Mouse (Mus musculus) urinary bladder, postnatal 10 days (tissue): Measurements from ENCODE around the gene Mri1.
"Not testable (repeated sequence)": the region's sequence is repeated elsewhere in the genome, so short reads cannot be mapped to it uniquely, and the experiment has no call there.

Source experiments
- DNase-seq: peaks from one replicate; pipeline ENCODE4 v3.0.0; 2022; ENCODE audit warnings: low spot score

The Mri1 gene

DNA sequence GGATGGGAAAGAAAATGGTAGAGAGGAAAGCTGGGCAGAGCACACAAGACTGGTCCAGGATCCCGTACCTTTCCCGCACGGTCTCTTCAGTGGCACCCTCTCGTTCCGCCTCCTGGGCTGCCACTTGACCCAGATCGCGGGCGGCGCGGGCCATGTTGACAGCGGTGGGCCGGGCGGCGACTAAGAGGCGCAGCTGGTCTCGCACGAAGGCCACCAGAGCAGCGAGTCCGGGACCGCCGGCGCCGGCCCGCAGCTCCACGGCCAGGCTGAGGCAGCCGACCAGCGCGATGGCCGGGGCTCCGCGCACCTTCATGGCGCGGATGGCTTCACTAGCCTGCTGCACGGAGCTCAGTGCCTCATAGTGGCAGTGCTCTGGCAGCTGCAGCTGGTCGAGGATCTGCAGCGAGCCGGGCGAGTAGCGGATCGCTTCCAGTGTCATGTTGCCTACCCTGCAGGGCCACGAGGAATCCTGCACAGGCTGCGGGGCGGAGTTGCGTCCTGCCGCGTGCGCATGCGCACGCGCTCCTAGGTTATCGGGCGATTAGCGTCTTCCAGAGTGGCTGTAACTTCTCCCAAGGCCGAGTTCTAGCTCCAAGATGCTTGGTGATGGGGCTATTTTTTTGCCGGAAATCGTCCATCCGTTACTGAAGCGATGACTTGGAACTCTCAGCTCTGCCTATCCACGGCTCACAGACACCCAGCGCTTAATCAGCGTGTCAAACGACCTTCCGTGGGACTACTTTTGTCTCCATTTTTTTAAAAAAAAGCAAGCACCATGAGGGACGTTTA lies at the start of gene Mri1:
Mri1 (minus strand) TSS at position 505 of the 789 bp plus-strand sequence.
- DNase-seq, result peak; percentile 33

DNA sequence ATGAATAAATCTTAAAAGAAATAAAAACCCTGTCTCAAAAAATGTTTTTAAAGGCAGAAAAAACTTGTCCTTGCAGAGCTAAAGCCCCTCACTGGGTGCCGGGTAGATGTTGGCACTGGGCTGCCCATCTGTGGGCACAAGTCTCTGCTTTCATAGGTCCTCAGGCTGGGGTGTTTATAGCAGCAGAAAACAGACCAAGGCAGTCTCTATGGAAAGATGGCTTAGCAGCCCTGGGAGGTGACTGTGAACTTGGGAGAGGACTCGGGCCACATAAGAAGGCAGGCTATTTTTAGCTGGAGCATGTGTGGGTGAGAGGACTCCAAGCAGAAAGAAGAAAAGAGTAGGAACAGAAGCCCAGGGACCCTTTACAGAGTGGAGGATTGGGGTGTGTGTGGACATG lies 46.8 kb upstream of the Mri1 start:
- DNase-seq, result no peak

DNA sequence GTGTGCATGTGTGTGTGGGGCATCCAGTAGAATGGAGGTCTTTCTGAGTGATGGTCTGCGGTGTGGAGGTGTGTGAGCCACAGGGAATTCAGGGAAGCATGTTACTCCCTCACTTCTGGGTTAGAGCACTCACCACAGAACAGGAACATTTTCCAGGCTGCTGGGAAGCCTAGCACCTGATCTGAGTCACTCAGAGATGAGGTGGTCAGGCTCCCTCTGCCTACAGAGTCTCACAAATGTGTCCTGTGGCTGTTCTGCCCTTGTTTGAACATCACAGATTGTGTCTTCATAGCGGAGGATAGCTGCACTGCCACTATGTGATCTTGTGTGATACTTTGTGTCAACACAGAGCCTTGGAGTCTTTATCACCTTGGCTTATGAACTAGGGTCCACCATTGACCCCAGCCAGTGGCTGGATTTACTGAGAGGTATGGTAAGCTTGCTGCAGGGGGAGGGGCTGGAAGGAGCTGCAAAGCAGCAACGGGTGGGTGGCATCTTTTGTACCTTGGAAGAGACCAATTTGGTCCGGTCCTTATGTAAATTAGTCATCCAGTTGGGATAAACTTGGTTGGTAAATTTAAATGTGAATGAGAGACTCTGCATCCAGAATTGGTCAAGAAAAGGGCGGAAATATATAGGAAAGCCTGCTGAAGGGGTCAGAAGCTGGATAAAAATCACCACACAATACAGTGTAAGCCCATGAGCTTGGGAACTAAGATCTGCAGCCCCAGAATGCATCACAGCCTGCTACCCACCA lies 40.1 kb upstream of the Mri1 start:
- no peak for DNase-seq

DNA sequence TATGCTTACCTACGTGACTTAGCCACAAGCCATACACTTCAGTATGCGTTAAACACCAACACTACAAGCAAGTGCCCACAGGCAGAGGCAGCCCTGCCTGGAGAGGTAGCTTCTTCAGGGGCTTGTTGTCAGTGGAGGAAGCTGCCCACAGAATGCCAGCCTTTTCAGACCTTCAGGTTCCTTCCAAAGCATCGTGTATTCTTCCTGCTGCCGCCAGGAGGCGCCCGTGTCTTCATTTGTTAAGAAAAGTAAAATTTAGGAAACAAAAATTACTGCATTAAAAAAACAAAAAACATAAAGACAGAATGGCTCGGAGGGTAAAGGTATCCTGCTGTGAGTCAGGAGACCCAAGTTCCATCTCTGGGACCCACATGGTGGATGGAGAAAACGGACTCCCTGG lies 34.6 kb upstream of the Mri1 start:
- DNase-seq, result no peak

DNA sequence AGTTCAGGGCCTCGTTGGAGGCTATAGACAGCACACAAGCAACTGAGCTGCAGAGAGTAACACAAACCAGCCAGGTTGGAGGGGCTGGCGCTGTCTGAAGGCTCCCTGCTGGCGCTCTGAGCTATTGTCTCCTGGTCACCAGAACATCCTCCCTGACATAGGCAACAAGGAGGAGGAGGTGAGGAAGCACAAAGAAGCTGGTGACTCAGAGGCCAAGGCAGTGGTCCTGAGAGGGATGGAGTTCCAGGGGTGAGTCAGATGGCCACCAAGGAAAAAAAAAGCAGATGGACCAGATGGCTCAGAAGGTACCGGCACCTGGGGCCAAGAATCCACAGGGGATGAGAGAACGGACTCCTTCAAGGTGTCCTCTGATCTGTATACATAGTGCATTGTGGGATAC lies 34.0 kb upstream of the Mri1 start:
- no peak for DNase-seq

DNA sequence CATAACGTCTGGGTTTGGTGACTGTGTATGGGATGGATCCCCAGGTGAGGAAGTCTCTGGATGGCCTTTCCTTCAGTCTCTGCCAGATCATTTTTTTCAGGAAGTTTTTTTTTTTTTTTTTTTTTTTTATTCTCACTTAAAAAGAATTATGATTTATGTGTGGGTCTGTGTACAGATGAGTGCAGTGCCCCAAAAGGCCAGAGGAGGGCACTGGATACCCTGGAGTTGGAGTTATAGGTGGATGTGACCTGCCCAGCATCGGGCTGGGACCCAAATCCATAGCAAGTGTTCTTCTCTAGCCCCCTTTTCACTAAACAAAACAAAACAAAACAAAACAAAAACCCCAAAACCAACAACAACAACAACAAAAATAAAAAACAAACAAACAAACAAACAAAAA lies 31.8 kb upstream of the Mri1 start:
- DNase-seq, result no peak

DNA sequence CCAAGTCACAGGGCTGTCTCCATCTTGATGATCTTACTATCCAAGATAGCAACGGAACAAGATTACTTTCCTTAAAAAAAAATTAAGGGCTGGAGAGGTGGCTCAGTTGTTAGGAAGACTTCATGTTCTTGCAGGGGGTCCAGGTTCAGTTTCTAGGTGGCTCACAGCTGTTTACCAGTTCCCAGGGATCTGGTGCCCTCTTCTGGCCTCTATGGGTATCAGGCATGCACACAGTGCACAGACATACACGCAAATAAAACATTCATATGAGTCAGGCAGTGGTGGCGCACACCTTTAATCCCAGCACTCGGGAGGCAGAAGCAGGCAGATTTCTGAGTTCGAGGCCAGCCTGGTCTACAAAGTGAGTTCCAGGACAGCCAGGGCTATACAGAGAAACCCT lies 28.5 kb upstream of the Mri1 start:
- DNase-seq, result not testable (repeated sequence)

DNA sequence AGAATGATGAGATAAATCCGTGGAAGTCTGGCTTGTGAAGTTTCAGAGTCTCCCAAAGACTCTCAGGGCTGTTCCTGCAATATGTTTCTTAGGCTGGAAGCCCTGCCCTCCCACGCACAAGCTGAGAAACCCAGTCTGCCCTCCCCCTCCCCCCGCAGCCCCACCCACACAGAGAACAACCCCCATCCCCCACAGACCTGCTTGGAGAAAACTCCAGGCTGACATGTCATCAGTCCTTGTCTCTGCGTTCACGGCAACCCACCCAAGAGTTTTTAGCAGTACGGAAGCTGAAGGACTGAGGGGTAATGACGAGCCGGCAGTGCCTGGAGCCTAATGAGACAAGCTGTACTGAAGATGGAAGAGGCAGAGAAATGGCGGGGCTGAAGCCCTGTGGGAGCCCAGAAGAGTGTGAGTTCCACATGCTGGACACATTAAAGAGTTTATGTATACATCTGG lies 27.5 kb upstream of the Mri1 start:
- DNase-seq, result no peak

DNA sequence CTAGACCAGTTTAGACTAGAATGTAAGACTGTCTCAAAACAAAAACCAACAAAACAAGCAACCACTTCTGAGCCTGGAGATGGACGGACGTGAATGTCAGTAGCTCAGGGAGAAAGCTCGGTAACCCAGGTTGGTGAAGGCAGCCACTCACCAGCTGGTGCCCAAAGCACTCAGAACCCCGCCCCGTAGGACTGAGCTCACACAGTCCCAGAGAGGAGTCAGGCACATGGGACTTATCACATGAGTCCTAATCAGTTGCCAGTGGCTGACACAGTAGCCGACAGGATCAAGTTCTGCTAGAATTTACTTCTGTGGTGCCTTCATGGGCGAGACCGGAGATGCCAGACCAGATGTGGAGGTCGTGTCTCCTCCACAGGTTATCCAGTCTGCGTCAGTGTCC lies 23.7 kb upstream of the Mri1 start:
- no peak for DNase-seq

DNA sequence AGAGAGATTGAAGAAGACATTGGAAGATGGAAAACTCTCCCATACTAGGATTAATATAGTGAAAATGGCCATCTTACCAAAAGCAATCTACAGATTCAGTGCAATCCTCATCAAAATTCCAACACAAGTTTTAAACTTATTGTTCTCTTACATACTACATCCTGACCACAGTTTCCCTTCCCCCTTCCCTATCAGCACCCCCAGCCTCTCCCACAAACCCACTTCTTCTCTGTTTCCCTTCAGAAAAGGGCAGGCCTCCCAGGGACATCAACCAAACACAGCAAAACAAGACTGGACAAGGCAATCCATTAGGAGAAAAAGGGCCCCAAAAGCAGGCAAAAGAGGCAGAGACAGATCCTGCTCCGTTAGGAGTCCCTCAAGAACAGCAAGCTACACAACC lies 19.3 kb upstream of the Mri1 start:
- DNase-seq, result no peak

DNA sequence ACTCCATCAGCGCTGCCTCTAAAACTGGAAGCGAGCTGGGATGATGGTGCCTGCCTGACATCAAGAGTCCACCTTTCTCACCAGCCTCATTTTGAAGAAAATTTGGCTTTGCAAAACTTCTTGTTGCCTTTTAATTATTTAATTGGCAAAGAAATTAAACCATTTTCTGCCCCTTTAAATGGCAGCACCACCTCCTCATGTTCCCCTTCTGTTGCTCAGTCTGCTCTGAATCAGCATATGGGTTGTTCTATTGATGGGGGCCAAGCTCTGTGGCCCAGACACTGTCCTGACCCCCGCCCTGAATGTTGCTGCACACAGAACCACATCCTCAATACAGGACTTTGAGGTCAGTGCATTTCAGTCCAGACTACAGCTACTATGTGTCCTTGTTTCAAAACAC lies 16.8 kb upstream of the Mri1 start:
- DNase-seq, result no peak

DNA sequence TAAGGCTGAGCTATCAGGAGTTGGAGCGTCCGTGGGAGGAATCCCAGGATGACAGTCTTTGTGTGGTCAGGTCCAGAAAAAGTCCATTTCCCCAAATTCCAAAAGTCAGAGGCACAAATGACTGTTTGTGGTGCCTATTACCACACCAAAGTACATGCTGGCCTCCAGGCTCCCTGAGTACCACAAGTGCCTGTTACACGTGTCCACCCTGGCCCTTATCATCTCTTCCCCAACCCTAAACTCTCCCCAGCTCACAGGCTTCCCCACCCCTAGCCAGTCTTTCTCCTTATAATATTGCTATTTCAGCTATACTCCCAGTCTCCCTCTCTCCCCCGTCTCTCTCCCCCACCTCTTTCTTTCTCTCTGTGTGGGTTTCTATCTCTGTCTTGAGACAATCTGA lies 15.2 kb upstream of the Mri1 start:
- DNase-seq, result no peak

DNA sequence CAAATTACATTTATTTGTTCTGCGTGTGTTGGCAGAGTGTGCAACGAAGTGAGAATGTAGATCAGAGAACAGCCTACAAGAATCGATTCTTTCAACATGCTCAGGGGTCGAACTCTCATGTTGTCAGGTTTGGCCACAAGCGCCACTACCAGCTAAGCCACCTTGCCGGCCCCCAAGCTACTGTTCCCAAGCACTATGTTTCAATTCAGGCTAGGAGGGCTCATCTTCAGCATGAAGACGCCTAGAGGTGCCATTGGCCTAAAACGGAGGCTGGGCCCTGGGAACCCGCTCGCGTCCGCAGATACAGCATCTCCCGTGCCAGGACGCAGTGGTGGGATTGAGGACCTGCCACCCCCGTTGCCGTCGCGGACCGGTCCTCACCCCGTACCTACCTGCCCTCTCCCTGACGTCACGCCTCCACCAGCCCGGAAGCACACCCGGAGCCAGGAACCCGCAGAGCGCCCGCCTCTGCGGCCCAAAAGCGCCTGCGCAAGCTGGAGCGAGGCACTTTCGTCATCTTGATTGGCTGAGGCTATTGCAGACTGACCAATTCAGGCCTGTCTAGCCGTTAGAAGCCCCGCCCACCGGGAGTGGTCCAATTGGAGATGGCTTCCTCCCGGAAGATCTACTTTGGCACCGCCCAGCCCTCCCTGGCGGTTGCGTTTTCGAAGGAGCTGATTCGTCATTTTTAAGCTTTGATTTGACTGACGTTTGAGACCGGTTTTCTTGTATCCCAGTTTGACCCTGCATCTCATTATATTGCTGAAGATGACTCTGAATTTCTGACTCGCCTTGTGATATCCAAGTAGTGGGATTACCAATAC lies 13.0 kb upstream of the Mri1 start, which contains the start of gene Ccdc130:
Ccdc130 (minus strand) TSS at position 431 of the 824 bp plus-strand sequence.
- peak; percentile 99 for DNase-seq

DNA sequence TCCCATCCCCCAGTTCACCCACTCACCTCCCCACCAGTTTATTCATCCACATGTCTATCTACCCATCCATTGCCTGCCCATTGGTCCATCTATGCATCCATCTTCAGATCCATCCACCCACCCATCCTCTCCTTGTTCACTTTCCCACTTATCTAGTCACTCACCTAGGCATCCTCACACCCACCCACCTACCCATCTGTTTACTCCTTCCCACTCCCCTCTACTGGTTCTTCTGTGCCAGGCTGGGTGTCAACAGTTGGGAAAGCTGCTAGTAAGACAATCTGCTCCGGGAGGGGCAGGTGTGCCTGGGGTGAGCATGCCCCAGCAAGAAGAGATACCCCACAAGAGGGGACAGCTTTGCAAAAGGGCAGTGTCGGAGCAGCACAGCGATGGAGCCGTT lies 4.0 kb upstream of the Mri1 start:
- DNase-seq, result no peak

DNA sequence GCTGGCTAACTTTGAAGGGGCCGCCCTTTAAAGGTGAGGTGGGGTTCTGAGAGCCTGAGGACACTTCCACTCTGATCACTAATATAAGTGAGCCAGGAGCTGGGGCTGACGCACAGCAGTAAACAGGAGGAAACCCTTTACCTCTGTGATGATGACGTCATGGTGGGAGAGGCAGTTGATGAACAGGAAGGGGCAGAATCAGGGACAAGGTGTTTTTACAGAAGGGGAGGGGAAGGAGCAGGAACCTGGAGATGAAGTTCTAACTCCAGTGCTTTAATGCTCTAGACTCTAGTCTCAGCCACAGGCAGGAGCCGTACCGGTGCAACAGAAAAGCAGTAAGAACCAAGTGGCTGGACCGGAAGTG lies 686 bp downstream of the Mri1 start:
- no peak for DNase-seq

DNA sequence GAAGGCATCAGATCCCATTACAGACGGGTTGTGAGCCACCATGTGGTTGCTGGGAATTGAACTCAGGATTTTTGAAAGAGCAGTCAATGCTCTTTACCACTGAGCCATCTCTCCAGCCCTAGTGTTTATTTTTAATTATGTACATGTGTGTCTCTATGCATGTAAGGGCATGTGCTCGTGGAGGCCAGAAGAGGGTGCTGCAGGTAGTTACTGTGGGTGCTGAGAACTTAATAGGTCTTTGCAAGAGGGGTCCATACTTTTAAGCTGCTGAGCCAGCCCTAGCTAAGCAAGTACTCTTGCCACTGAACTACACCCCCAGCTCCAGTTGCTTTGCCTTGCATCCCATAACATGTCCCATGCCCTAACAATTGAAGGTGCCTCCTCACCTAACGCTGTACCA lies 1.3 kb downstream of the Mri1 start:
- DNase-seq, result no peak

DNA sequence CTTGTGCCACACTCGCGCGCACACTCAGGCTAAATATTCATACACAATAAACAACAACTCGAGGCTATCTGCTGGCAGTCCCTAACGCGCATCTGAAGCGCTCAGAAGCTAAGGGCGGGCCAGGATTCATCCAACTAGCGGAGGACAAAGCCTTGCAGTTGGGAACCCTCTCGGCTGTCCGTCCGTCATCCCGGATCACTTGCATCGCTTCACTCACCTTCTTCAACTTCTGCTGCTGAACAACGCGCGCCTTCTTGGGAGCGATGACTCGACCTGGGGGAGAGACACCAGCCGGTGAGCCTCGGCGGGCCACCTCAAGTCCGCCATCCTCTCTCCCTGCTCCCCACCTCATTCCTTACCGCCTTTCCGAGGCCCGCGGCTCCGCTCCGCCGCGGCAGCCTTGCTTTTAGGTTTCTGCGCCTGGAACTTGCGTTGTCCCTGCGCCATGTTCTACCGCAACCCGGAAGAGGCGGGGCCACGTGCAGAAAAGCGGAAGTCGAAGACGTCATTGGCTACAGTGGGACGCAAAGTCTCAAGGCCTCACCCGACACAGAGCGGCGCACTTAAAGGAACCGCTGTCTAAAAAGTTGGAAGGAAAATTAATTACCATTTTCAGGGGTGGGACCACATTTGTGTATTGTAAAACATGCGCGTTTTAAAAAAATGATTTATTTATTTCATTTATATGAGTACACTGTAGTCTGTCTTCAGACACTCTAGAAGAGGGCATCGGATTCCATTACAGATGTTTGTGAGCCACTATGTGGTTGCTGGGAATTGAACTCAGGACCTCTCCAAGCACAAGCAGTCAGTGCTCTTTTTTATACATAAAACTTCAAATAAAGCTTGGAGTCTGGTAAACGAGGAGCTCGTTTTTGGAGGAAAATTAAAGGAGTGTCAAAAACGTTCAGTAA lies 7.6 kb downstream of the Mri1 start, which contains the start of gene D8Ertd738e:
D8Ertd738e (minus strand) TSS at position 463 of the 914 bp plus-strand sequence.
- no peak for DNase-seq

DNA sequence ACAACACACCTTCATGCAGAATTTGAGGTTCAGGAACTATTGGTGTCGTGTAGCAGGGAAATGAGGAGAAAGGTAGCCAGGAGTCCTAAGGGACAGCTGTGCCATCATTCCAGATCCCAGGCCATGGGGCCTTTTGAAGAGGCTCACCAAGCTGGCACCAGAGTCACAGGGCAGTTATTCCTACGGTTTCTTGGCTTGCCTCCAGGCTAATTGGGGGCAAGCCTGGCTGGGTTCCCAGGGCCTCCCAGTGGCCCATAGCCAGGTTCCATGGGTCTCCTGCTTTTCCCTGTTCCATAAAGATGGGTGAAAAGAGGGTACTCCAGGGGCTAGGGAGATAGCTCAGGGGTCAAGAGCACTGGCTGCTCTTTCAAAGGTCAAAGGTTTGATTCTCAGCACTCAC lies 15.3 kb downstream of the Mri1 start:
- no peak for DNase-seq

DNA sequence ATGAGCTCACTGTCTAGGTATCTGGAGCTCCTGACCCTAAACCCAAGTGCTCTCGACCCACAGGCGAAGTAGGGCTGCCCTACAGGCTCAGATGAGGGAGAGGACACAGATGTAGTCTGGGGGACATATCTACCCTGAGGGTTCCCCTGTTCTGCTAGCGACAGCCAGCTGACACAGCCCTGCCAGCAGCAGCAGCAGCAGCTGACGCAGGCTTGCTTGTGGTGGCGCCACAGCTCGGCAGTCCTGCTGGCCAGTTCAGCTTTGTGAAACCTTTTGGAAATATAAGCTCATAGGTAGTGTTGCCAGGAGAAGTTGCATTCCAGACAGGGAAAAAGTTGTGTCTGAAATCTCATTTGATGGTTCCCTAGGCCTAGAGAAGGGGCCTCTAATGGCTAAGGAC lies 16.0 kb downstream of the Mri1 start:
- no peak for DNase-seq

DNA sequence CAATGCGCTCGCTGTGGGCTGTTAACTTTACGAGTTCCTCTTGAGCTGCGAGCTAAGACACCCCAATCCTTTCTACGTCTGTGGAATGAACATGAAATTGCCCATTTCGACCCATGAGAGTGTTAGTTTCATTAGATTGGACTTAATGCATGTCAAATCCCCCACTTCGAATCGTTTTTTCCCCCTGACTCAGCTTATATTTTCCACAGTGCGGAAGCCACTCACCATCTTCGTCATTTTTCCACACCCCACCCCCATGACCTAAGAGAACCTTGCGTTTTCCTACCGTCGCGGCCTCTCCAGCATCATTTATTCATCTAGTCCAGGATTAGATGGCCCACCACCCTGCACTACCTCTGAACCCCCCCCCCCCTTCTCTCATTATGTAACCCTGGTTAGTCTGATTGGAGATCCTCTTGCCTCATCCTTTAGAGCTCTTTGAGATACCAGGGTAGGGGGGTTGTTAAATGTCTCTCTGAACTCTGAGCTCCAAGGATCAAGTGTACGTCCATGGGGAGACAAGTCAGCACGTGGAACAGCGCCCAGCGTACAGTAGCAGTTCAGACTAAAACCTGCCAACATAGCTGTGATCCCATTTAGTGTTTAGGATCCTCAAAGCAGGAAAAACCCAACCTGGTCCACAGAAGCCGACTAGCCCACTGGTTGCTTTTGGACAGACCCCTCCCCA lies 19.4 kb downstream of the Mri1 start:
- no peak for DNase-seq

DNA sequence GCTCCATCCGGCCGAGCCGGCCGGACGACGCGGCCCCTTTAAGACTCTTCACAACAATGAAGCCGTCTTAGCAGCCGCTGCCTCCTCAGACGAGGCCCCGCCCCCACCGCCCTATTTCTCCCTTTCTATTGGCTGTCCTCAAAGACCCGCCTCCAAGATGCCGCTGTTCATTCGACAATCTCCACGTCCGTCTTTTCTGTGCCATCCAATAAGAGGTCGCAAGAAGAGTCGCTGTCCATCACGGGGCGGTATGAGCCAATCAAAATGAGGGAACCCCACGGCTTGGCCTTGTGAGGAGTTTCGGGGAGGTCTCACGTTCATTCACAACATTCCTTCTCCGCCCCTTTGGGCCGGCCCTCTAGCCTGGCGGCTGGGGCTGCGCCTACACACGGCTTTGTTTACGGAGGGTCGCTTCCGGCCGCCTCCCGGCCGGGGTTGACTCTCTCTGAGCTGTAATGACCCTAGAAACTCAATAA lies 20.1 kb downstream of the Mri1 start, which contains the start of gene Zswim4:
Zswim4 (minus strand) TSS at position 58 of the 476 bp plus-strand sequence.
- DNase-seq, result peak; percentile 82
